Mouse (Mus musculus): ENCODE data around the gene Ly6g6f. TPM values are rescaled to one million over a fixed set of nuclear protein-coding genes. Genes with fewer than 3 reads are reported as not detected.

Ly6g6f gene
- total RNA-seq, 2 experiments from 2014 or later: not detected

DNA sequence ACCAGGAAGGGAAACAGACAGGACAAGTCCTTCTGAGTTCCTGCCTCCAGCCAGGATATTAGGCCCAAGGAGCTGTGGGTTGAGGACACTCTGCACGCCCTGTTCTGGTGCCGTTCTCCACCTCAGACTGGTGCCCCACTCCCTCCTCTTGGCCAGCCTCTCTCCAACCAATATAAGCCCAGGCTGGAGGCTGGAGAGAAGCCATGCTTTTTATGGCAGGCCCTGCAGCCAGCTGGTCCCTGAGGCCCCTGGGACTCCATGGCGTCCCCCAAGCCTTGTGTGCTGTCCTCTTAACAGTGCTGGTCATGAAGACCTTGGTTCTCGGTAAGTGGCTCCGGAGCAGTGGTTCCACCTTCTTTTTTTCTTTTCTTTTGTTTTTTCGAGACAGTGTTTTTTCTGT lies 22.7 kb upstream of the Ly6g6f start, which contains the start of gene Ly6g5c:
Gene Ly6g5c, plus strand, starts transcription at position 183 of the 400 bp plus-strand sequence.
- no peak for ATAC-seq (replicated peaks; ENCODE audit: low FRiP score, low TSS enrichment, poor library complexity, severe bottlenecking)

DNA sequence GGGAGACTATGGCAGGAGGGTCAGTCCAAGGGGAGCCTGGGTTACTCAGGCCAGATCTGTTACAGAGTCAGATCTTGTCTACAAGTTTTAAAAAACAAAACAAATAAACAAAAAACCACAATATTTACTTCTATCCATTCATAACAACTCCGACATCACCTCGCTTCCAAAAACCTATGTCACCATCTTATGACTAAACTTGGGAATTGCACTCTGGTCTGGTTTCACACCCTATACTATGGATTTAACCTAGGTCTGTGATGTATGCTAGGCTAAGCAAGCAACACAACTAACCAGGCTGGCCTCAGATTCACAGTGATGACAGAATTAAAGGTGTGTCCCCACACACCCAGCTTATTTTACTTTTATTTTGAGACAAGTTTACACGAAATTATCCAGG lies 21.1 kb upstream of the Ly6g6f start:
- ATAC-seq (replicated peaks; ENCODE audit: low FRiP score, low TSS enrichment, poor library complexity, severe bottlenecking): no peak

DNA sequence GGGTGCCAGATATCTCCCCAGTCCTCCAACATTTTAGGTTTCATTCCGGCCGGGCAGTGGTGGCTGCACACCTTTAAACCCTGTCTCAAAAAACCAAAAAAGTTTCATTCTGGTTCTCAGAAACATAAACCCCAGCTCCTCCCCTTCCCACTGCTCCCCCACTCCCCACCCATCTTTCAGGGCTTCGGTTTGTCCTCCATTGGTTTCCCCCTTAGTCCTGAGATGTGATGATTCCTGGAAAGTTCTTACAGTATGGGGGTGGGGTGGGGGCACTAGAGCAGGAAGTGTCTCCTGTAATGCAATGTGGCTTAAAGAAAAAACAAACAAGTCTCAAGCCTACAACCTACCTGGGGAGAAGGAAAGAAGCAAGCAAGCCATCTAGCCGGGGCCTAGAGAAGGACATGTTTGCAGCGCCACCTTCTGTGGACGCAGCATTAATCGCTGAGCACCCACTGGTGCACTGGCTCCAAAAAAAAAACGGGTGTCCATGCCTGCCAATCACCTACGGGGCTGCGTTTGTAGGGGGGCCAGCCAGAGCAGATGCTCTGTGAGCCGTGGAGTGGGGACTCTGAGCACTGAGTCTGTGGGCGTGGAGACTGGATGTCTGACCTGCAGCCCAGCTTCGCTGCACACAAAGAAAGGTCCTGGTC lies 20.5 kb upstream of the Ly6g6f start:
- peak; percentile 12; the same call in 1 of the 2 replicates for ATAC-seq (replicated peaks; ENCODE audit: low FRiP score, low TSS enrichment, poor library complexity, severe bottlenecking)

DNA sequence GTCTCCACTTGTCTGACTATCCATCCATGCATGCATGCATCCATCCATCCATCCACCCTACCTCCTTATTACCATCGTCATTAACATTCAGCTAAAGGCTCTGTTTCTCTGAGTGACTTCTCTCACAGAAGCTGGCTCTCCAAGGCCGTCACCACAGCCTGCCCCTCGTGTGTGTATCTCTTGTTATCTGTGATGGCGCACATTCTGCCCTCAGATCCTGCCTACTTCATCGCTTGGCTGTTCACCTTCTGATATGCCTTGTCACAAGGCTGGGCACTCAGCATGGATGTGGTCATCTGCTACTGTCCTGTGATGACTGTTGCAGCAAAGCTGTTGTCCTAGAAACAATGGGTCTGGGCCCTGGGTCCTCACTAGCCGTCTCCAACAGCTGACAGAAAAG lies 19.3 kb upstream of the Ly6g6f start:
- peak; percentile 87 for ATAC-seq (replicated peaks; ENCODE audit: low FRiP score, low TSS enrichment, poor library complexity, severe bottlenecking)

DNA sequence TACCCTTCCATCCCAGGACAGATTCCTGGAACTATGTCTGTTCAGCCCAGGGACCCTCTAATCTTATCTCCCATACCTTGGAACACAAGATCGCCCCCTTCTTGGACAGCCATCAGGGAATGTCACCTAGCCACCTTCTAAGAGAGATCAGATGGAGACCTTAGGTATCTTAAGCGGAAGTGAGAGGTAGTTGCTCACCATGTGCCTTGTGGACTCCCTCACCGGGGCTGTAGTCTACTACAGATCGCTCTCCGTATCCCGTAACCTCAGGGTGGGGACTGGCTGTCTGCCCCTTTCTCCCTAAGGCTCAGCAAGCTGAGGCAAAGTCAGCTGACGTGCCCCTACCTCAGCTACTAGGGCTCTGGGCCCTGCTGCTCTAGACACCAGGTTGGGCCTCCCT lies 18.7 kb upstream of the Ly6g6f start:
- ATAC-seq (replicated peaks; ENCODE audit: low FRiP score, low TSS enrichment, poor library complexity, severe bottlenecking): no peak

DNA sequence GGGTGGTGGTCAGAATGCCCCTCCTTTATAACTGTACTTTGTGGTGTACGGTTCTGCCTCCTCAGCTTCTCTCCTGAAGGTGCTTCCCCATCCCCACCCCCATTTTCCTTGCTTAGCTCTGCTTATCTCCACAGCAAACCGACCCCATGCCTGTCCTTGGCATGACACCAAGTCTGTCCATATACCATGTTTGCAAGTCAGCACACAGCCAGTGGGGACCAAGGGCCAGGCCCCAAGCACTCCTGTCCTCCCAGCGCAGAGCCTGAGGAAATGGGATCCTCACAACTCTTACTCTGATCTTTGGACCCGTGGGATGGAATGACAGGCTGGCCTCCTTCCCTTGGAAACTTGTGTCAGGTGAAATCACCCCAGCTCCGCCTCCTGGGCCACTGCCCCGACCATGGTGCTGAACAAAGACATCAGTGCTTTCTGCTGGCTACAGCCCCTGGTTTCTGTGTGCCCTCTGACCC lies 17.8 kb upstream of the Ly6g6f start:
- peak; percentile 29 for ATAC-seq (replicated peaks; ENCODE audit: low FRiP score, low TSS enrichment, poor library complexity, severe bottlenecking)

DNA sequence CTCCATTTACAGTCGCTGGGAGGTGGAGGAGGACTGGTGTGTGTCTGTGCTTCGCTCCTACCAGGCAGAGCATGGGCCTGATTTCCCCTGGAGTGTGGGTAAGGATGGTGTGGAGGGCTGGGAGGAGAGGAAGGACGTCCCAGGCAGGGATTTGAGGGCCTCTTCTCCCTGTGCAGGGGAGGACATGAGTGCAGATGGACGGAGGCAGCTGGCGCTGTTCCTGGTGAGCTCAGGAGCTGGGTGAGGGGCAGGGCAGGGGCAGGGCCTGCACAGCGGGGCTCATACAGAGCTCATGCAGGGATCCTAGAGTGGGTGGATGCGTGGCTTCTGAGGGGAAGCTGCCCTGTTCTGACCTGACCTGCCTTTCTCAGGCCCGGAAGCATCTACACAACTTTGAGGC lies 16.9 kb upstream of the Ly6g6f start:
- no peak for ATAC-seq (replicated peaks; ENCODE audit: low FRiP score, low TSS enrichment, poor library complexity, severe bottlenecking)

DNA sequence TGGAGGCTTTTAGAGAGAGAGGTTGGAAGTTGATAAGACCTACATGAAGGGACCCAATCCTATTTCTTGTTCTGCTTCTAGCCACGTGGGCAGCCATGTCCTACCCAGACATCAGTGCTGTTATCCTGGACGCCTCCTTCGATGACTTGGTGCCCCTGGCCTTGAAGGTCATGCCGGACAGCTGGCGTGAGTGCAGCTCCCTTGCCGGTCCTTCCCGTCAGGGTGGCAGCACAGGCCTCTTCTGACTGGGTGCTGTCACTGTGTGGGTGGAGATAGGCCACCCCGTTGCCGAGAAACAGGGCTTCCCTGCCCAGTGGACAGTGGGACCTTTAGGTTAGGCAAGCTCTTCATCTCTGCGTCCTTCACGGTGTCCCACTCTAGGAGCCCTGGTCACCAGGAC lies 15.8 kb upstream of the Ly6g6f start:
- ATAC-seq (replicated peaks; ENCODE audit: low FRiP score, low TSS enrichment, poor library complexity, severe bottlenecking): no peak

DNA sequence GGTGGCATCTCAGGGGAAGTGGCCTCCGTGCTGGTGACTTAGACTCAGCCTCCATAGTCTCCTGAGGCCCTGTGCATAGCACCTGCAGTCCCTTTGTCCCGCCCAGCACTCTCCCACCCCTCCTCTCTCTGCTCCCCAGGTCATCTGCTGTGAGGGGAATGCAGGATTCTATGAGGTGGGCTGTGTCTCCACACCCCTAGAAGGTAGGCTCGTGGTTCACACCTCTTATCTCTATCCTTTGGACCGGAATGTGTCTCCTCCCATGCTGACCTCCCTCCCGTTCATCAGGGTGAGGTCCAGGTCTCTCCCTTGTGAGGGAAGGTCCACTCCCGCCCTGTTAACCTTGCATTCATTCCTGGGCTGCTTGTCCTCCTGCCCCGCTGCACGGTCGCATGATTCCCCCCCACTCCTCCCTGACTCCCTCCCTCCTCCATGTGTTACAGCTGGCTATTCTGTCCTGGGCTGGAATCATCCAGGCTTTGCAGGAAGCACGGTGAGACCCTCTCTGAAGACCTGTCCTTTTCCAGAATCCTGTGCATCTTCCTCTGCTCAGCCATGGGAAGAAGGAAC lies 14.9 kb upstream of the Ly6g6f start:
- ATAC-seq (replicated peaks; ENCODE audit: low FRiP score, low TSS enrichment, poor library complexity, severe bottlenecking): no peak

DNA sequence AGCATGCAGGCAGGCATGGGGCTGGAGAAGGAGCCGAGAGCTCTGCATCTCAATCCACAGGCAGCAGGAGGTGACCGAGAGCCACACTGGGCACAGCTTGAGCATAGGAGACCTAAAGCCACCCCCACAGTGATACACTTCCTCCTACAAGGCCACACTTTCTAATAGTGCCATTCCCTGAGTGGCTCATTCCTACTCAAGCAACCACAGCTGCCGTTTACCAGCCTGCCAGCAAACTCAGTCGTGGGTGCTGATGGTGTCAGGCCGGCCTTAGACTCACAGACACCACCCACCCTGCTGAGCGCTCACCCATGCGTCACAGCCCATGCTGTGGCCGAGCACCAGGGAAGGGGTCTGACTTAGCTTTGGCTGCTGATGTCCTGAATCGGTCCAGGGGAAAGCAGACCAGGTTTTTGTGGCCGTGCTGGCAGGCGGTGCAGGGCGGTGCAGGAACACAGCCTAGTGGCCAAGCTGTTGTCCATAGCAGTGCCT lies 11.8 kb upstream of the Ly6g6f start:
- ATAC-seq (replicated peaks; ENCODE audit: low FRiP score, low TSS enrichment, poor library complexity, severe bottlenecking): no peak

DNA sequence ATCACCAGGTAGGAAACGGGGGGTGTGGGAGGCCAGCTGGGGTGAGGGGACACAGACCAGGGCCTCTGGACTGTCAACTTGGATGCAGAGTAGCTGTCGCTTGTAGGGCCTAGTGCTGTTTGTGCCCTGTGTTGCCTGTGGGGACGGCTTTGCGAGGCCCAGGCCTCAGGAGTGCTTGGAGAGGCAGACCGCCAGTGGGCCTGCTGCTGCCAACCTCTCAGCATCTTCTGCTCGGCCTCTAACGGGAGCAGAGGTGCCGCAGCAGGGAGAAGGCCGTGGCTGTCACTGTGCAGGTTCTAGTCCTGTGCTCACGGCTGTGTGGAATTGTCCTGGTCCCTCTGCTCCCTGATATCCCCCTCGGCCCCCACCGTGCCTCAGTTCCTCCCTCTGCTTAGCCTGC lies 11.2 kb upstream of the Ly6g6f start:
- ATAC-seq (replicated peaks; ENCODE audit: low FRiP score, low TSS enrichment, poor library complexity, severe bottlenecking): no peak

DNA sequence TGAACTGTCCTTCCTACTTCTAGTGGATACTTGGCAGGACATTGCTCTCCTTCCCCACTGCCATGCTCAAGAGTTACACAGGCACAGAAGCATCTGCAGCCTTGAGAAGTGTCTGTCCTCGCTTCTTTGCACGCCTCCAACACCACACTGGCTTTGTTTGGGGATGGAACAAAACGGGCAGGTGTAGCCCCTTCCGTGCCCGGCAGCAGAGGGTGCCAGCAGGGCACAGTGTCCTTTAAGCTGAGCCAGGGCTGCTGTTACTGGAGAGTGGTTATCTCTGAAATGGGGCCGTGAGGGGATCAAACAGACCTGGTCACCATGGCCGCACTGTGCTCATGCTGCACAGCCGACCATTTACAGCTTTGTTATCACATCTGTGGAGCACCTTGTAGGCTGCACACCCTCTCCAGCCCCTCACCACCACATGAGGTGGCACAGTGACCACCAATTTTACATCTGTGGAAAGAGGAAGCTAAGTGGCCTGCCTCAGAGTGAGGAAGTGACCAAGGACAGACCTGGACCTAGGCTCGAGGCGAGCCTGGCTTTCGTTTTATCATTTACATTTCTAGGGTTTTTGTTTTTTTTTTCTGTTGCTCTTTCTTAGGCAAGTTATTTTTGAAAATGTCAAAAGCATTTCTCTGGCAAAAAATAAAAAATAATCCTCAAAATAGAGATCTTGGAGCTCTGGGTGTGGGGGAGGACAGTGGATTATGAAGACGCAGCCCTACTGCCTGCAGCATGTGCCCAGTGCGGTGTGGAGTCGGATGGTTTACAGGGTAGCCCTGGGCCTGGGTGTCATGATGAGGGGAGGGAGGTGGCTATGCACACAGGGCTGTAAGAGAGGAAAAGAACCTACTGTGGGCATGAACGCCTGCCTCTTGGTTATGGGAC lies 9.3 kb upstream of the Ly6g6f start:
- ATAC-seq (replicated peaks; ENCODE audit: low FRiP score, low TSS enrichment, poor library complexity, severe bottlenecking): no peak

DNA sequence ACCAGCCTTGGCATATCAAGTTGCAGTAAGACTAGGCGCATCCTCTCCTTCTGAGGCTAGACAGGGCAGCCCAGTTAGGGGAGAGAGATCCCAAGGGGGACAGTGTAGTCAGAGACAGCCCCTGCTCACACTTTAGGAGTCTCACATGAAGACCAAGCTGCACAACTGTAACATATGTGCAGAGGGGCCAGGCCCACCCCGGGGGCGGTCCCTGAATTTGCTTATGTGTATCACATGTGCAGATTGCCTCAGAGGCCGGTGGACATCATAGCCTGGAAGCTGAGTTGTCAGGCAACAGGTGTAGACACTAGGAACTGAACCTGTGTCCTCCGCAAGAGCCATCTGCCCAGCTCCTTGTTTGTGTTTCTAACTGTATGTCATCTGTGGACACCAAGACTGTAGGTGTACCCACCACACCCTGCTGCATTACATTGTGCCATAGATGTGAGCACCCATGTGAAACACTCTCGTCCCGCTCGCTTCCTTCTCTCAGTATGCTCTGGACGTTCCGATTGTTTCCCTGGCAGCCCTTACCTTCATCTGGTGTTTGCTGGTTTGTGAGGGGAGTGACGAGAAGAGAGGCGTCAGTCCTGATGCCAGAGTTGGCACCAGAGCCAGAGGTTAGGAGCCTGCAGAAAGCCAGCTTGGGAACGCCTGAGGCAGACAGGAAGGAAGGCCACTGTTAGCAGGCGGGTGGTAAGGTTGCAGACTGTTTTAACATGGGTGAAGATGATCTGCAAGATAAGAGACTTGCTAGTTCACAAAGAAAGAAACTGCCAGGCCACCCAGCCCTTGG lies 7.2 kb upstream of the Ly6g6f start:
- ATAC-seq (replicated peaks; ENCODE audit: low FRiP score, low TSS enrichment, poor library complexity, severe bottlenecking): no peak

DNA sequence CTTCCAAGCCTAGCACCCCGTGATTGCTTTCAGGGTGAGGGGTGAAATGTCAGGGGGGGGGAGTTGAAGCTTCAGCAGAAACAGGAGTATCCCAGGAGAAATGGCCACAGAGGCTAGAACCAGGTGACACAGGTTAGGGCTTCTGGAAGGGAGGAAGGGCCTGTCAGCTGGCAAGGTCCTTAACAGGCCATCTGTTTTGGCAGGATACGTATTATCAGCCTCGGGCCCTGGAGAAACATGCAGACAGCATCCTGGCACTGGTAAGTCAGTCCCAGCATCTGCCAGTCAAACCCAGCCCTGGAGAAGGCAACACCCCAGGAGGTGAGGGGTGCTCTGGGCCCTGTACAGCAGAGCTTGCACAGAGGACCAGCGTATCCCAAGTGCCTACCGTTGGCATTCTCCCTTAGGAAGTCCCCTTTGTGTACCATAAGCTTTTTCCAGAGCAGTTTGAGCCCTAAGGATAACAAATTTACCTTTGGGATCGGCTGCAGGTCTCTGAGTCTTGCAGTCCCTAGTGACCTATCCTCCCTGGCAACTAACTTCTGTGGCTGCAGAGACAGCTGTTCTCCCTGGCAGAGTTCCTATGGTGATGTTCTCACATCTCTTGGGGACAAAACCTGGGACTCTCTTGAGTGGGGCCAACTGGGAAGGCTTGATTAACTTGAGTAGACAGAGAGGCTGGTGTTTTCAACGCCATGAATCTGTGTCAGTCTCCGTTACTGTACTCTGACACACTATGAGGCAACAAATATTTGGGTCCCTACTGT lies 4.9 kb upstream of the Ly6g6f start:
- peak; percentile 84 for ATAC-seq (replicated peaks; ENCODE audit: low FRiP score, low TSS enrichment, poor library complexity, severe bottlenecking)

DNA sequence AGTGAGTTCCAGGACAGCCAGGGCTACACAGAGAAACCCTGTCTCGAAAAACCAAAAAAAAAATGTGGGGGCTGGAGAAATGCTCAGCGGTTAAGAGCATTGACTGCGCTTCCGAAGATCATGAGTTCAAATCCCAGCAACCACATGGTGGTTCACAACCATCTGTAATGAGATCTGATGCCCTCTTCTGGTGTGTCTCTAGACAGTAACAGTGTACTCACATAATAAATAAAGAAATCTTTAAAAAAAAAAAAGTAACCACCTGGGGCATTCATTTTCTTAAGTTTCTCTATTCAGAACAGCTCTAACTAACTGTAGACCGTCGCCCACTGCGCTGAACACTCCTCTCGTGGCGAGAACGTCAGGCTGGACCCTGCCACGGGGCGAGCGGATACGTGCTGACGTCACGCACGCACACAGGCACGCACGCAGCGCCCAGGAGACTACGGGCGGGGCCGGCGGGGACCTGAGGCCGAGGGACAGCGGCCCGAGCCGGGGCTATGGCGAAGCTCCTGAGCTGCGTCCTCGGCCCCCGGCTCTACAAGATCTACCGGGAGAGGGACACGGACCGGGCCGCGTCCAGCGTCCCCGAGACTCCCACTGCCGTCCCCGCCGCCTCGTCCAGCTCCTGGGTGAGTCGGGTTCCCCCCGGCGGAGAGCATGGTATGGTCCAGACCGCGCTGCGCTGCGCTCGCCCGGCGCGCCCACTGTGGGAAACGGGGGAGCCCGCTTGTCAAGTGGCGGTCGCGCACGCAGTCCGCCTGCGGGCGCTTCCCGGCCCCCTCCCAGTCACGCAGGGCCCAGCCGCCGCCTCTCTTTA lies 3.6 kb upstream of the Ly6g6f start, which contains the start of gene Abhd16a:
Gene Abhd16a, plus strand, starts transcription at position 439 of the 820 bp plus-strand sequence.
- ATAC-seq (replicated peaks; ENCODE audit: low FRiP score, low TSS enrichment, poor library complexity, severe bottlenecking): peak; percentile 86

DNA sequence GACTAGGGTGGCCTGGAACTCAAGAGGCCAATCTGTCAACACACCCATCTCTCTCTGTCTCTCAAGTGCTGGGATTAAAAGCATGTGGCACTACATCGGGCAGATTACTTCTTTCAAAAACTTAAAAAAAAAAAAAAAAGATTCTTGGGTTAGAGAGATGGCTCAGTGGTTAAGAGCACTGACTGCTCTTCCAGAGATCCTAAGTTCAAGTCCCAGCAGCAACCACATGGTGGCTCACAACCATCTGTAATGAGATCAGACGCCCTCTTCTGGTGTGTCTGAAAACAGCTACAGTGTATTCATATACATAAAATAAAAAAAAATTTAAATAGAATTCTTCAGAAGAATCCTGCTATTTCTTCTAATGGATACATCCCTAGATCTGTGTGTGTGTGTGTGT lies 2.7 kb upstream of the Ly6g6f start:
- no peak for ATAC-seq (replicated peaks; ENCODE audit: low FRiP score, low TSS enrichment, poor library complexity, severe bottlenecking)

DNA sequence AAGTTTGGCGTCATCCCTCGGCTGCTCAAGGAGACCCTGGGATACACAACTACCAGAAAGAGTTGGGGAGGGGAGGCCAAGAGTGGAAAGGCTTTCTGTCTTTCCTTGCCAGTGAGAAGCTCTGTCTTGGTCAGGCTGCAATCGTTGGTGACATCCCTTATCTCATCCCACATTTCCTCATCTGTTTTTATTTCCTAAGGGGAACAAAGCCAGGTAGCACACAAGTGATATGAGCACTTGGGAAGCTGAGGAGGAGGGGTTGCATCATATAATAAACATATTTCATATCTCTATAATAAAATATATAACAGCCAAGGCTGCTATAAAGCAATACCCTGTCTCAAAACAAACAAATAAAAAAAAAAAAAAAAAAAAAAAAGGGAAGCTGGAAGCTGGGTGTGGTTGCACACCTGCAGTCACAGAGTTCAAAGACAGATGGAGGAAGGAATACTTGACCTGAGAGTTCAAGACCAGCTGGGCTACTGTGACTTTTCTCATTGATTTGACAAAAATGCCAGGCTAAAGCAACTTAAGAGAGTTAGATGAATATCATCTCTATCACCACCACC lies 1.4 kb downstream of the Ly6g6f start:
- ATAC-seq (replicated peaks; ENCODE audit: low FRiP score, low TSS enrichment, poor library complexity, severe bottlenecking): no peak

All from megakaryocyte-erythroid progenitor cell, adult 5-6 weeks (primary cell).